Mouse (Mus musculus): ENCODE measurements at regions not wholly inside any gene's neighbourhood (a gene's known extent, or its start where the extent isn't known, plus 50 kb on each side); places are given as distances from the start of the nearest gene placed in this dataset.

- peak; percentile 37 to 72 for DNase-seq
Observed at GRCm38 (mm10) chr12:42457655-42458054, 971.4 kb upstream of the Lrrn3 start.

GRCm38 (mm10) chr12:42435616-42436015 lies 949.4 kb upstream of the Lrrn3 start:
- no peak for DNase-seq

- no peak for DNase-seq
Observed at GRCm38 (mm10) chr12:42427470-42427869, 941.2 kb upstream of the Lrrn3 start.

Measured in cerebellum, postnatal 10 days (tissue).